Mouse (Mus musculus) B cell, adult 67 days (primary cell): ENCODE measurements around the gene Rpusd1. TPM values are rescaled to one million over a fixed set of nuclear protein-coding genes. Genes with fewer than 3 reads are reported as not detected.

Experiments used
- total RNA-seq, 2 experiments: library from RNA; stranded (reverse); gene quantifications; 4 replicates each; pipeline ENCODE4 v1.2.4; 2023

The Rpusd1 gene
- total RNA-seq: 1 to 10 TPM; 7.5 to 7.7 TPM

DNA sequence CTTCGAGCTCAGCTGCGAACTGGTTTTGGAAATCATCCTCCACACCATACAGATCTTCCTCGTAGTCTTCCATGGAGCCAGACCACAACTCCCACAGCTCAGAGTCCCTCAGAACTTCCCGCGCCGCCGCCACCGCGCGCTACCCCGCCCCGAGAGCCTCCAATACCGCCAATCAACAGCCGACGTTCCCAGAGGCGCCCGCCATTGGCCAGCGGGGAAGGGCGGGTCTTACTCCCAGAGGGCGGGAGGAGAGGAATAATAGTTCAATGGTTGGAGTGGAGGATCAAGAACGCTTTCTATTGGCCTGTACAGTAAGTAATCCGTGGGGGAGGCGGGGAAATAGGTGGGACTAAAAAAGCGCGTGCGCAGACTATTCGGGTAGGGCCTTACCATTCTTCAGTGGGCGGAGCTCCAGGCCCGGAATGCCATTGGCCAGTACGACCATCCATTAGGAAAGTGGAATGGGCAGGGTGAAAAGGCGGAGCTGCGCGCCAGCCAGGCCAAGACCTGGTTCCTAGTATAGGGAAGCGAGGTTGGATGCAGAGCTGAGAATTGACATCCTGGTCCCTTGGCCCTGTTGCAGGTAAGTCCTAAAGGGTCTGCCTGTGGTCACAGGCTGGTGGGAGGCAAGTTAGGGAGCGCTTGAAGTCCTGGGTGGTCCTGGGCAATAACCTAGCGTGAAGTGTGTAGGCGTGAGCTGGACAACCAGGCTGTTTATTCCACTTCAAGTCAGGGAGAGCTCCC lies at the start of gene Rpusd1, which contains the start of gene Chtf18:
Gene Rpusd1, plus strand, starts transcription at position 406 of the 744 bp plus-strand sequence.
Gene Chtf18, minus strand, starts transcription at position 155 of the 744 bp plus-strand sequence.

DNA sequence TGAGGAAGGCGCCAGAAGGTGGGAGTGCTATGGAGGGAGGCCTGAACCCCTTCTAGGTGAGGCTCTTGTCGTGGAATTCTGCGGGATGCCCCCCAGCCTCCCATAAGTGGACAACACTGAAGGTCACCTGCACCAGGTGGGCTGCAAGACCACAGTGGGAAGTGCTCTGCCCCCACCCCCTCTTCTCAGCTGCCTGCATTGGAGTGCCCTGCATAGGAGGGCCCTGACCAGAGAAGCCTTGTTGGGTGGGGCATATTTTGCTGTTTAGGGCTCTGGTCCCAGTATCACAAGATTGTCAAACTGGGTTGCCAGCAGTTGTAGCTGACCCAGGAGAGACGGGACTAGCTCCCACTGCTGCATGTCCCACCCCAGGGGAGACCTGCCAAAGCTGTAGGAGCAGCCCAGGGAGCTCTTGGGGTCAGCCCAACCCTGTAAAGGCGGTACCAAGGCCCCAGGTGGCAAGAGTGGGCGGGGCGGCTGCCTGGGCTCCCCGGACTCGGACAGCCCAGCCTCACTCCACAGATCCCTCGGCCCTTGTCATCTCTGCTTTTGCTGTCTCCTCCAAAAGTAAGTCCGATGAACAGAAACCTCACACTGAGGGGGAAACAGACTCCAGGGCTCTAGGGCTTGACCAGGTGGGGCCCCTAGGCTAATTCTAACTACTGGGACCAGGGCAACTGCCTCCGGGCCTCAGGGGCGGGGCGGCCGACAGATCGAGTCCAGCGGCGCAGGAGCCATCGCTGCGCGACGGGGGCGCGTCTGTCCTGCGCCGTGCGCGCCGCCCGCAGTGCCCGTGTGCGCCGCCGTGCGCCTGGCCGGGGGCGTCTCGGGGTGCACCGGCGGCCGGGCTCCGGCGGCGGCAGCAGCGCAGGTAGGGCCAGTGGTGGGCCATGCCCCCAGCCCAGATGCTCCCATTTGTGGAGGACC lies 10.5 kb upstream of the Rpusd1 start, which contains the start of gene Gng13:
Gene Gng13, plus strand, starts transcription at position 461 of the 927 bp plus-strand sequence.

DNA sequence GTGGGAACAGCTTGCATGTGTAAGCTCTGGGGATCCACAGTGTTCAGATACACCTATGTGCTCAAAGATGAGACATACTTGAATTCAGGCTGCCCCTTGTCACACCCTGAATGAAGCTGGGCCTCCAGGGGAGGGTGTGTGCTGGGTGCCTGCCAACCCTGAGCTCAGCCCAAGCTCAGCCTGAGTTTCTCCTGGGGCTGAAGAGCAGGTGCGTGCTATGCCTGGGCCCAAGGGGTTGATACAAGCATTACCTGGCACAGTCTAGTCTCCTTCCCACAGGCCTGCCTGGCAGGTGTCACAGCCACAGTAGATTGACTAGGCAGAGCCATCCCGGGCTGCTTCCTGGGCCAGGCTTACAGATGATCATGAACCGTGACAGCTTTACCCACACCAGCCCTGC lies 8.3 kb downstream of the Rpusd1 start, which contains the start of gene Mslnl:
Gene Mslnl, plus strand, starts transcription at position 298 of the 400 bp plus-strand sequence.

GRCm38 (mm10) chr17:25754241-25754640 lies 26.8 kb downstream of the Rpusd1 start, which contains the start of gene Msln:
Gene Msln (minus strand): TSS chr17:25754378.

GRCm38 (mm10) chr17:25773549-25774120 lies 46.2 kb downstream of the Rpusd1 start, which contains the start of gene Narfl:
Gene Narfl (plus strand): TSS chr17:25773776.

Other genes with a start within 250 kb of the Rpusd1 start
- gene Sstr5, start 230.4 kb upstream of the Rpusd1 start, total RNA-seq: not detected
- not detected for gene Sox8, start 157.0 kb upstream of the Rpusd1 start, total RNA-seq
- 10 to 100 TPM; 34.5 to 42.6 TPM for gene Lmf1, start 148.6 kb upstream of the Rpusd1 start, total RNA-seq
- gene Gng13, start 10.5 kb upstream of the Rpusd1 start, total RNA-seq: not detected
- 1 to 10 TPM; 6.7 to 8.5 TPM for gene Chtf18, start 251 bp upstream of the Rpusd1 start, total RNA-seq
- gene Mslnl, start 8.4 kb downstream of the Rpusd1 start, total RNA-seq: not detected
- gene Msln, start 26.7 kb downstream of the Rpusd1 start, total RNA-seq: 1 to 10 TPM in 1 of 2 experiments, not detected in 1; 1.2 TPM
- 10 to 100 TPM; 43.3 to 45.9 TPM for gene Narfl, start 46.1 kb downstream of the Rpusd1 start, total RNA-seq
- 10 to 100 TPM; 17.7 to 28.0 TPM for gene Haghl, start 58.0 kb downstream of the Rpusd1 start, total RNA-seq
- under 1 TPM in 1 of 2 experiments, not detected in 1; 0.32 TPM for gene Ccdc78, start 58.9 kb downstream of the Rpusd1 start, total RNA-seq
- gene Fam173a, start 65.2 kb downstream of the Rpusd1 start, total RNA-seq: 10 to 100 TPM; 50.2 to 61.0 TPM
- not detected for gene AC134908.4, start 68.0 kb downstream of the Rpusd1 start, total RNA-seq
- gene Metrn, start 69.5 kb downstream of the Rpusd1 start, total RNA-seq: 10 to 100 TPM; 13.3 to 17.5 TPM
- gene Fbxl16, start 81.4 kb downstream of the Rpusd1 start, total RNA-seq: not detected
- gene Wdr24, start 96.0 kb downstream of the Rpusd1 start, total RNA-seq: 10 to 100 TPM; 18.9 TPM
- 10 to 100 TPM; 31.0 to 35.5 TPM for gene Jmjd8, start 101.2 kb downstream of the Rpusd1 start, total RNA-seq
- gene Stub1, start 105.7 kb downstream of the Rpusd1 start, total RNA-seq: 10 to 100 TPM; 69.1 to 78.8 TPM
- gene Rhbdl1, start 109.6 kb downstream of the Rpusd1 start, total RNA-seq: 1 to 10 TPM; 1.8 to 4.8 TPM
- 1 to 10 TPM; 3.6 to 4.6 TPM for gene Gm20683, start 114.1 kb downstream of the Rpusd1 start, total RNA-seq
- 10 to 100 TPM; 77.3 to 80.7 TPM for gene Rhot2, start 117.2 kb downstream of the Rpusd1 start, total RNA-seq
- gene Wdr90, start 133.8 kb downstream of the Rpusd1 start, total RNA-seq: 10 to 100 TPM; 25.1 to 32.9 TPM
- 1 to 10 TPM; 3.2 to 4.2 TPM for gene Mcrip2, start 141.1 kb downstream of the Rpusd1 start, total RNA-seq
- 10 to 100 TPM; 21.0 to 33.3 TPM for gene Mettl26, start 147.4 kb downstream of the Rpusd1 start, total RNA-seq
- gene Wfikkn1, start 153.2 kb downstream of the Rpusd1 start, total RNA-seq: 1 to 10 TPM; 6.7 to 6.9 TPM
- gene Rab40c, start 192.1 kb downstream of the Rpusd1 start, total RNA-seq: 10 to 100 TPM; 27.3 to 37.8 TPM
- gene Pigq, start 217.3 kb downstream of the Rpusd1 start, total RNA-seq: 10 to 100 TPM; 84.4 to 92.2 TPM
- gene Nhlrc4, start 217.3 kb downstream of the Rpusd1 start, total RNA-seq: not detected
- not detected for gene A930017K11Rik, start 224.9 kb downstream of the Rpusd1 start, total RNA-seq